Mouse (Mus musculus): Measurements from ENCODE around the gene Sbf1.

Gene Sbf1

GRCm38 (mm10) chr15:89284094-89284493 is 31.0 kb downstream of the Sbf1 start:
- DNase-seq (ENCODE audit: low read depth, low spot score) = no peak

GRCm38 (mm10) chr15:89282546-89282945 is 32.6 kb downstream of the Sbf1 start:
- DNase-seq (ENCODE audit: low read depth, low spot score) = no peak

GRCm38 (mm10) chr15:89277366-89277765 is 37.7 kb downstream of the Sbf1 start:
- no peak for DNase-seq (ENCODE audit: low read depth, low spot score)

GRCm38 (mm10) chr15:89275497-89275896 is 39.6 kb downstream of the Sbf1 start:
- no peak for DNase-seq (ENCODE audit: low read depth, low spot score)

GRCm38 (mm10) chr15:89264485-89264884 is 50.6 kb downstream of the Sbf1 start:
- DNase-seq (ENCODE audit: low read depth, low spot score) = no peak

GRCm38 (mm10) chr15:89258997-89259396 is 56.1 kb downstream of the Sbf1 start:
- no peak for DNase-seq (ENCODE audit: low read depth, low spot score)

GRCm38 (mm10) chr15:89255330-89255729 is 59.8 kb downstream of the Sbf1 start:
- no peak for DNase-seq (ENCODE audit: low read depth, low spot score)

GRCm38 (mm10) chr15:89249063-89249462 is 66.0 kb downstream of the Sbf1 start:
- DNase-seq (ENCODE audit: low read depth, low spot score) = no peak

GRCm38 (mm10) chr15:89241025-89241424 is 74.1 kb downstream of the Sbf1 start:
- peak; percentile 17 for DNase-seq (ENCODE audit: low read depth, low spot score)

GRCm38 (mm10) chr15:89239751-89240392 is 75.2 kb downstream of the Sbf1 start:
- no peak for DNase-seq (ENCODE audit: low read depth, low spot score)
